ENCODE assay signal across 8 mouse cellular contexts in the genomic region with DNA sequence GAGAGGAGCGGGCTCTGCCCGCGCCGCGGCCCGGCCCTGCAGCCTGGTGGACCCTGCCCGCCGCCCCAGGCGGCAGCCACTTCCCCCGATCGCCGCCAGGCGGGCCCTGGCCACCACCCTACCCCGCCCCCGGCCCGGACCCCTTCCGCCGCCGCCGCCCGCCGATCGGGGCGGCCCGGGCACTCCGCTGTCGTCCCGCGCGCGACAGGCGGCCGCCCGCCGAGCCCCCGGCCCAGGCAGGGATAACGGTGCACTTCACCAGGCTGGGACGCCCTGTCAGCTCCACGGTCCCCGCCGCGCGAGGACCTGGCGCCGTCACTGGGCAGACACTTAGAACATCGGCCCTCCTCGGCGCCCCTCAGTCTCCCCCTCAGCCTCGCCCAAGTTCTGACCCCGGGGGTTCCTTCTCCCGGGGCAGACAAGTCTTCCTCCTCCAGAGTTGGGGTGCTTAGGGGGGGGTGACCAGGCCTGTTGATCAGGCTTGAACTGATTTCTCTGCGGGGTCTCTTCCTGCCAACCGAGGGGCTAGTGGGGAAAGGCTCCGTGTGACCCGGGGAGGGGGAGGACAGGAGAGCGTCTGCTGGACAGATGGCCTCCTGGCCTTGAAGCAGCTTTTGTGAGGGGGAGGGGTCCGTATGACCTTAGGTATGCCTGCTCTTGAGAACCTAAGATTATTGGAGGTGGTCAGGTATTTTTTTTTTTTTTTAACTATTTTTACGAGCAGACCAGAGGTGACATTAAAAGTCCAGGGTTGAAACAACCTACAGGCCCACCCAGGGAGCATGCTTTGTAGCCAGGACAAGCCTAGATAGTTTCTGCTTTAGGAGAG. TPM values are rescaled to one million over a fixed set of nuclear protein-coding genes. Genes with fewer than 3 reads are reported as not detected.
DNase-seq lines count a peak whose midpoint lies in the region; ATAC-seq and TF ChIP-seq lines count a peak whose summit lies in the region.

No protein-coding gene starts in this region.

- peak; percentile 78 for DNase-seq in heart, embryonic 10.5 days (ENCODE audit: low spot score)
- no peak for DNase-seq in heart, adult 11 months
- DNase-seq in cerebellum, postnatal 14 days: peak; percentile 64 to 66
- DNase-seq in frontal cortex, postnatal 25 days (ENCODE audit: low spot score in 2 of 2): peak; percentile 17 to 30
- DNase-seq in left cerebral cortex, postnatal 4 days: peak; percentile 68
- no peak for DNase-seq in urinary bladder, postnatal 25 days (ENCODE audit: low spot score)

- H3K27ac ChIP-seq in heart, embryonic 10.5 days: peak overlapping the region; percentile 100
- peak overlapping the region; percentile 98 for H3K27ac ChIP-seq in midbrain, embryonic 13.5 days

- H3K27me3 ChIP-seq in heart, embryonic 10.5 days (ENCODE audit: insufficient read depth, poor library complexity, severe bottlenecking): no peaks in the 10 kb centered on the region
- peaks cover 13% of the 10 kb centered on the region; the same call in 1 of the 2 replicates for H3K27me3 ChIP-seq in E14TG2a.4 (ENCODE audit: insufficient read depth, low read length)
- no peaks in the 10 kb centered on the region for H3K27me3 ChIP-seq in midbrain, embryonic 13.5 days

- H3K4me3 ChIP-seq in heart, embryonic 10.5 days: peak overlapping the region; percentile 96
- peak overlapping the region; percentile 93 for H3K4me3 ChIP-seq in E14TG2a.4 (replicated peaks; ENCODE audit: low read length)
- H3K4me3 ChIP-seq in midbrain, embryonic 13.5 days (replicated peaks): peak overlapping the region; percentile 91

- peak overlapping the region; percentile 97 for H3K9ac ChIP-seq in midbrain, embryonic 13.5 days (replicated peaks)

- TF ChIP-seq CTCF in E14TG2a.4 (conservative IDR thresholded peaks at IDR 0.05; ENCODE audit: low read length): no peak

- peaks cover 32% of the 10 kb centered on the region for H3K4me1 ChIP-seq in heart, embryonic 10.5 days
- peaks cover 31% of the 10 kb centered on the region for H3K4me1 ChIP-seq in E14TG2a.4 (replicated peaks; ENCODE audit: low read depth, low read length)
- H3K4me1 ChIP-seq in midbrain, embryonic 13.5 days (replicated peaks): peaks cover 49% of the 10 kb centered on the region

- 0 out of 2 replicates have a peak, but pooled peaks cover 3% of the 10 kb centered on the region for H3K36me3 ChIP-seq in heart, embryonic 10.5 days
- H3K36me3 ChIP-seq in E14TG2a.4 (ENCODE audit: insufficient read depth, low read length): no peaks in the 10 kb centered on the region
- no peaks in the 10 kb centered on the region for H3K36me3 ChIP-seq in midbrain, embryonic 13.5 days

- intact Hi-C loops in left cerebral cortex, postnatal 4 days (cut with DNase I): no loop called here

- H3K9me3 ChIP-seq in heart, embryonic 10.5 days: no peaks in the 10 kb centered on the region
- no peaks in the 10 kb centered on the region for H3K9me3 ChIP-seq in E14TG2a.4 (ENCODE audit: low read length)
- H3K9me3 ChIP-seq in midbrain, embryonic 13.5 days: no peaks in the 10 kb centered on the region

- WGBS in heart, embryonic 10.5 days: 1% methylated on average over 56 of the region's 58 CpGs
- WGBS in midbrain, embryonic 13.5 days: under 1% methylated on average over 52 of the region's 58 CpGs

- peak; percentile 92 for ATAC-seq in midbrain, embryonic 13.5 days

- H3K4me2 ChIP-seq in midbrain, embryonic 13.5 days (replicated peaks): peak overlapping the region; percentile 80

RNA-seq across cellular contexts. Expression of a gene that starts 0.6 kb away (rescaled TPM):
- 14.8 and 15.1 TPM in 2 replicates for polyA plus RNA-seq in heart, embryonic 10.5 days (2016; fragmentation: Nextera tagmentation; extraction: Ambion mirVana)
- total RNA-seq in left cerebral cortex, postnatal 4 days (2021): 10 to 100 TPM; 25.7 to 26.8 TPM
- polyA plus RNA-seq in midbrain, embryonic 13.5 days (2015; fragmentation: Nextera tagmentation; extraction: Ambion mirVana): 7.4 and 8.8 TPM in 2 replicates

RNA-seq across cellular contexts. Expression of a gene that starts 46.5 kb away (rescaled TPM):
- 167 and 206 TPM in 2 replicates for polyA plus RNA-seq in heart, embryonic 10.5 days (2016; fragmentation: Nextera tagmentation; extraction: Ambion mirVana)
- total RNA-seq in left cerebral cortex, postnatal 4 days (2021): 10 to 100 TPM; 67.7 to 78.6 TPM
- 162 and 181 TPM in 2 replicates for polyA plus RNA-seq in midbrain, embryonic 13.5 days (2015; fragmentation: Nextera tagmentation; extraction: Ambion mirVana)

Comparison
In these comparisons a context has a peak if more than half of its experiments do, and no peak if none do; other contexts are left out.
1. DNase-seq: peak in heart, embryonic 10.5 days (single experiment), cerebellum, postnatal 14 days (2 of 2), frontal cortex, postnatal 25 days (2 of 2) and left cerebral cortex, postnatal 4 days (single experiment); none in heart, adult 11 months (single experiment) and urinary bladder, postnatal 25 days (single experiment).
2. Peak in every context shown above with its lines, with median percentiles within 50 percentile points of each other: H3K4me3 ChIP-seq.